Mouse (Mus musculus) liver, embryonic 14.5 days (tissue): ENCODE results near the gene Ferd3l.

Experiments
- CTCF ChIP-seq: IDR thresholded peaks from 2 replicates; pipeline ENCODE4 v1.5.1; 2016; ENCODE audit warnings: antibody characterized with exemption, low read depth, control low read depth
- EP300 ChIP-seq: IDR thresholded peaks from 2 replicates; pipeline ENCODE4 v1.6.1; 2016; ENCODE audit warnings: antibody characterized with exemption, low read depth

- TF ChIP-seq CTCF (no peak), EP300 (no peak)
These were observed 31.6 kb downstream of the Ferd3l start for GRCm38 (mm10) chr12:33959846-33960245.
